Mouse (Mus musculus): ENCODE results near the gene Ddit4.

DNA sequence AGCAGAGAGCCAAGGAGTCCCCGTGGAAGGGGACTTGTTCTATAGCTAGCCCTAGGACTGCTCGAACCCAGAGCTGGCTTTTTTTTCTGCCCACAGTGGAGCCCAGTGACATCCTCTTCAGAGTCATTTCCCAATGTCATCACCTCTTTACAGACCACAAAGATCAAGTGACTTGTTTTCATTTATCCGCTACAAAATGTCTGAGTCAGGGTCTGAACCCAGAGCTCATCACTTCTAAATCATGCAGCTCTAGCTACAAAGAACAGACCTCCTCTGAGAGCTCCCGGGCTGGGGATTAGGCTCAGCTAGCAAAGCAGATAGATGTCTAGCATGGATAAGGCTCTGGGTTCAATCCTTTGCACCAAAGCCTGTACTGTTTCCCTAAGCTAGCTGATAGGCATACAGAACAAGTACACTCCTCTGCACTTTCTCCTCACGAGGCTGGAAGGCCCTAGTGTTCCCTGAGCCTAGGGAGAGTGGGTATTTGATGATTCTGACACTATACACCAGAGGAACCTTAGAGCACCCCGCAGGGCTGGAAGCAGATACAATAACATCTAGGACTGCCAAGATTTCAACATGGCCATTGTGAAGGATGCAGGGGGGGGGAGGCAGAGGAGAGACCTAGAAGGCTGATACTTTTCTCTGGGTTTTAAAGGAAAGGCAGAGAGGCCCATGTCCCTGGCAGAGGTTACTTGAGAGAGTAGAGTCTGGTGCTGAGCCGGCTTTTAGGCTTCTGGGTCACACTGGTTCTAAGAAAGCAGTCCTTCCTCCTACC, 4.1 kb downstream of the Ddit4 start:
- TF ChIP-seq TAL1 (IDR thresholded peaks at IDR 0.05; ENCODE audit: low read length) (no peak), GATA1 (IDR thresholded peaks at IDR 0.05; ENCODE audit: low read length) (no peak)

Data from erythroblast, embryonic 14.5 days (primary cell).